Mouse (Mus musculus): ENCODE measurements around the gene Thbs4. TPM values are rescaled to one million over a fixed set of nuclear protein-coding genes. Genes with fewer than 3 reads are reported as not detected.

Gene Thbs4
- polyA plus RNA-seq (2012; rRNA removed): 0.22 and 0.24 TPM in 2 replicates

GRCm38 (mm10) chr13:92794462-92795214 lies at the start of gene Thbs4:
Gene Thbs4, minus strand, starts transcription at chr13:92794818.

Other genes with a start within 250 kb of the Thbs4 start
- gene Spz1, start 218.6 kb downstream of the Thbs4 start, polyA plus RNA-seq (2012; rRNA removed): not detected in 2 replicates
- 13.6 and 14.8 TPM in 2 replicates for gene Serinc5, start 183.7 kb downstream of the Thbs4 start, polyA plus RNA-seq (2012; rRNA removed)
- gene Mtx3, start 49.9 kb upstream of the Thbs4 start, polyA plus RNA-seq (2012; rRNA removed): 2.8 and 3.7 TPM in 2 replicates